Mouse (Mus musculus): ENCODE measurements around the gene Crtap. TPM values are rescaled to one million over a fixed set of nuclear protein-coding genes. Genes with fewer than 3 reads are reported as not detected.

Crtap gene
- polyA plus RNA-seq (2017; shearing (Covaris generic)) = 2.8 TPM

DNA sequence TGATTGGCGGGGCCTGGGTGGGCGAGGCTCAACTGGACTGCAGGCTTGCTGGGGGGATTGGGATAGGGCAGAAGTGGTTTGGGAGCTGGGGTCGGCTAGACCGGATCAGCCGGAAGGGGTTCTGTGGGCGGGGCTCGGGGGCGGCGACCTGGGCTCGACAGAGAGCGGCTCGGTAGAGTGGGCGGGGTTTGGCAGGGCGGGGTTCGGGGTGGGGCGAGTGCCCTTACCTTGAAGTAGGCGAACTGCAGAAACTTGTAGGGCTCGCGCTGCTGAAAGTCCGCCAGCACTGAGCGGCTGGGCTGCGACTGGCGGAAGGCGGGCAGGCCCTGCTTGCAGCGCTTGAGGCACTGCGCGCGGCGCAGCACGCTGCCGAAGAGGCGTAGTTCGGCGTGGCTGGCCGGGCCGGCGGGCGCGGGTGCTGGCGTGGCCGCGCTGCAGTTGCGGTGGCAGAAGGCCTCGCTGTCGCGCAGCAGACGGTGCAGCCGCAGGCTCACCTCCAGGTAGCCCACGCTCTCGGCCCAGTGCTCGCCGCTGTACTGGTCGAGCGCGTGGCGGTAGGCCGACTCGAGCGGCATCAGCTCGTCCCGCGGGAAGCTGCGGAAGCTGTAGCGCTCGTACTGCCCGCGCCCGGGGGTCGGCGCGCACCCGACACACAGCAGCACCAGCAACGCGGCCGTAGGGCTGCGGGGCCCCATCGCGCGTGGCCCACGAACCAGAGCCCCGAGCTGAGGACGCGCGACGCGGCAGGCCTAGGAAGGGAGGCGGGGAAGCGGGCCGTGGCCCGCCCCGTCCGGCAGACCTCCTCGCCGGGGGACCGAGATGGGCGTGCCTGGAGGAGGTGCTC lies at the start of gene Crtap:
Gene Crtap (minus strand): TSS at position 771 of the 844 bp plus-strand sequence.

DNA sequence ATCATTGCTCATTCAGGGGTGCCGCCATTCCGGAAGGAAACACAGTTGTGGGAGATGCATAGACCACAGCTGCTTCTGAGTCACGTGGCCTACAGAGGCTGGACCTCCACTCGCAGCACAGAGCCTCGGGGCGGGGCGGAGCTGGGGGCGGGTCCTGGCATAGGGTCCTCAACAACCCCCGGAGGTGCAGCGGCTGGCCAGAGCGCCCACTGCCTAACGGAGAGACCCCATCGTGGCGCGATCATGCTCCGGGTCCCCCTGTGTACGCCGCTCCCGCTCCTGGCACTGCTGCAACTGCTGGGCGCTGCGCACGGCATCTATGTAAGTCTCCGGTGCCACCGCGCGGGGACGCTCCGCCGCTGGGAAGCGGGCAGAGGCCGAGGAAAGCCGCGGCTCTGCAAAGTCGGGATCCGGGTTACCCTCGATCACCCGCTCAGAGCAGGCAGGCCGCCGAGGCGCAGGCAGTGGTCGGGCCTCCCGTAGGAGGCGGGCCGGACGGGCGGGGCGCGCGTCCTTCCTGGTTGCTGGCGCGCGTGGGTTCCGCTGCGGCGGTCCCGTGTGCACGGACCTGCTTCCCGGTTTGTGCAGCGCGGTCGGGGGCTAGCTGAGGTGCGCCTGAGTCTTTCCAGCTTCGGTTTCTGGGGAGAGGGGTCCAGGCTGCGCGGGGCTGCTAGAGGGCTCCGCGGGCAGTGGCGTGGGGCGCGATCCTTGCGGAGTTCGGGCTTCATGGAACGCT lies 10.6 kb upstream of the Crtap start, which contains the start of the genes Glb1 and Tmppe:
Gene Glb1 (plus strand): TSS at position 128 of the 736 bp plus-strand sequence.
Gene Tmppe (plus strand): TSS at position 157 of the 736 bp plus-strand sequence.

DNA sequence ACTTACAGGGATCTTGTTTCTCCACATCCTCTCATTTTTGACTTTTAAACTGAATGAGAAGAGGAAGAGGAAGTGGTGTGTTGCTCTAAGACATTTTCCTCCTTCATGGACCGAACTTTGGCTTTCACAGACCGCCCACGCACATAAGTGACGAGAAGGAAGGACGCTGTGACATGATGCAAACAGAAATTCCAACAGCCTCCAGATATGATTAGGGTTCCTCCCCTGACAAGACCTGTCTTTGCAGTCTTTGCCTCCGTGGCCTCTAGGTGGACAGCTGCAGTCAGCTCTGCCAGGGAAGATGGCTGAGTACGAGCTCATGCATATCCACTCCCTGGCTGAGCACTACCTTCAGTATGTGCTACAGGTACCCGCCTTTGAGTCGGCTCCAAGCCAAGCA lies 60.6 kb downstream of the Crtap start, which contains the start of gene Bcl2a1c:
Gene Bcl2a1c (plus strand): TSS at position 281 of the 400 bp plus-strand sequence.

Other genes with a start within 250 kb of the Crtap start
- 4.8 TPM for gene Bcl2a1c, start 60.5 kb downstream of the Crtap start, polyA plus RNA-seq (2017; shearing (Covaris generic))
- gene Glb1, start 10.4 kb upstream of the Crtap start, polyA plus RNA-seq (2017; shearing (Covaris generic)) = 54.6 TPM
- 29.1 TPM for gene Tmppe, start 10.4 kb upstream of the Crtap start, polyA plus RNA-seq (2017; shearing (Covaris generic))
- gene Ccr4, start 114.2 kb upstream of the Crtap start, polyA plus RNA-seq (2017; shearing (Covaris generic)) = 47.8 TPM
- gene C130032M10Rik, start 125.0 kb upstream of the Crtap start, polyA plus RNA-seq (2017; shearing (Covaris generic)) = not detected
- gene Trim71, start 173.7 kb upstream of the Crtap start, polyA plus RNA-seq (2017; shearing (Covaris generic)) = not detected
- 69.9 TPM for gene Cnot10, start 249.5 kb upstream of the Crtap start, polyA plus RNA-seq (2017; shearing (Covaris generic))

Data from inflammation-experienced regulatory T-cells, adult 16 weeks (primary cell).